ENCODE assay signal across 28 mouse cellular contexts in the genomic region with DNA sequence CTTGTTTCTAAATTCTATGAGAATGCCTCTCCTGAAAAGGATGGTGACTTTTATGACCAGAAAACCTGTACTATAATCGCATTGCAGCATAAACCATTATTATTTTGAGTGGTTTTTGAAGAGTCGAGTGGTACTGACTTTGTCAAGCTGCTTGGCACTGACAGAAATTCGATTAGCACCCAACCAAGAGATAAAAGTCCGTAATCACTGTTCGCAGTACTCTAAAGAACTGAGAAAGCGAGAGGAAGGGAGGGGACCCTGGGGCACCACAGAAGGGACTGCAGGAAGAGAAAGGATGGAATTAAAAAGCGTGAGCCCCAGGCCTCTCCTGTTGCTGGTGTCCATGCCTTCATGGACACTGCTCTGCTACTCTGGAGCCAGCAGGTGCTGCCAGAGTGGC. TPM values are rescaled to one million over a fixed set of nuclear protein-coding genes. Genes with fewer than 3 reads are reported as not detected.
DNase-seq lines count a peak whose midpoint lies in the region; ATAC-seq lines count a peak whose summit lies in the region.
"Had no signal": no experiment of that assay in that cellular context is flagged by ENCODE, and none has a peak within 500 bp of the region (broad histone marks: within the 10 kb centered on the region; RNA-seq: fewer than 3 reads in every experiment).

No protein-coding gene starts in this region.

- WGBS in heart, embryonic 14.5 days: 22% methylated on average over 7 of the region's 7 CpGs
- WGBS in liver, embryonic 15.5 days (ENCODE audit: insufficient replicate concordance): 27% methylated on average over 7 of the region's 7 CpGs
- 90% methylated on average over 7 of the region's 7 CpGs for WGBS in hindbrain, embryonic 14.5 days

- H3K9me3 ChIP-seq in heart, embryonic 14.5 days (ENCODE audit: control insufficient read depth, low read length): no peaks in the 10 kb centered on the region
- H3K9me3 ChIP-seq in liver, embryonic 15.5 days (replicated peaks): no peaks in the 10 kb centered on the region
- H3K9me3 ChIP-seq in hindbrain, embryonic 14.5 days (ENCODE audit: control insufficient read depth, low read length): no peaks in the 10 kb centered on the region
- H3K9me3 ChIP-seq: embryonic facial prominence, embryonic 12.5 days; forebrain, embryonic 12.5 days; kidney, embryonic 15.5 days; limb, embryonic 12.5 days; midbrain, embryonic 10.5 days; neural tube, embryonic 13.5 days had no signal

- intact Hi-C loops in heart, postnatal 25 days (cut with DNase I): no loop called here

- DNase-seq in heart, postnatal 25 days (ENCODE audit: low spot score): no peak
- DNase-seq in MN1 (ENCODE audit: low spot score): peak; percentile 15
- DNase-seq in liver: peak; percentile 13
- no peak for DNase-seq in hindbrain, embryonic 14.5 days (ENCODE audit: low spot score)
- DNase-seq in right cerebral cortex, postnatal 14 days: no peak
- DNase-seq: adrenal gland, postnatal 36 days; cerebellum, adult 11-12 months; cerebellum, postnatal 10 days; gastrocnemius, adult 2 months; kidney, postnatal 36 days; layer of hippocampus, postnatal 36 days; lung, adult 2 months; thymus, postnatal 14 days had no signal

- ATAC-seq in heart, embryonic 14.5 days (ENCODE audit: insufficient number of reproducible peaks, insufficient read depth, low FRiP score, low read depth): no peak
- ATAC-seq in liver, embryonic 15.5 days (ENCODE audit: insufficient read depth): no peak
- ATAC-seq in hindbrain, embryonic 14.5 days (ENCODE audit: low FRiP score): no peak
- no peak for ATAC-seq in inflammation-experienced regulatory T-cells, adult 6 months
- ATAC-seq: hindbrain, embryonic 16.5 days; intestine, embryonic 16.5 days; midbrain, embryonic 16.5 days had no signal

- peak overlapping the region; percentile 29; the same call in 1 of the 2 replicates for H3K4me2 ChIP-seq in heart, embryonic 14.5 days (ENCODE audit: low read length)
- peak overlapping the region; percentile 35; the same call in 1 of the 2 replicates for H3K4me2 ChIP-seq in liver, embryonic 15.5 days
- no peak overlapping the region for H3K4me2 ChIP-seq in hindbrain, embryonic 14.5 days (replicated peaks)
- H3K4me2 ChIP-seq: embryonic facial prominence, embryonic 12.5 days; forebrain, embryonic 12.5 days; kidney, embryonic 15.5 days; limb, embryonic 12.5 days; neural tube, embryonic 13.5 days had no signal

- H3K27ac ChIP-seq in heart, embryonic 14.5 days (replicated peaks in 1 of 2; ENCODE audit: control insufficient read depth in 1 of 2, insufficient read depth in 1 of 2, low read depth in 2 of 2, low read length in 2 of 2): peak overlapping the region; percentile 6 to 50; a peak in 1 of 4 replicates
- H3K27ac ChIP-seq in liver, embryonic 15.5 days (replicated peaks): no peak overlapping the region
- H3K27ac ChIP-seq in hindbrain, embryonic 14.5 days: no peak overlapping the region
- H3K27ac ChIP-seq: embryonic facial prominence, embryonic 12.5 days; forebrain, embryonic 12.5 days; gastrocnemius, adult 2 months; kidney, embryonic 15.5 days; limb, embryonic 12.5 days; midbrain, embryonic 10.5 days; neural tube, embryonic 13.5 days had no signal

- H3K27me3 ChIP-seq in heart, embryonic 14.5 days (ENCODE audit: control insufficient read depth, insufficient read depth, low read length): no peaks in the 10 kb centered on the region
- no peaks in the 10 kb centered on the region for H3K27me3 ChIP-seq in liver, embryonic 15.5 days
- no peaks in the 10 kb centered on the region for H3K27me3 ChIP-seq in hindbrain, embryonic 14.5 days (ENCODE audit: control insufficient read depth, insufficient read depth, low read length)
- H3K27me3 ChIP-seq: embryonic facial prominence, embryonic 12.5 days; forebrain, embryonic 12.5 days; kidney, embryonic 15.5 days; limb, embryonic 12.5 days; neural tube, embryonic 13.5 days had no signal

- H3K36me3 ChIP-seq in heart, embryonic 14.5 days (ENCODE audit: control insufficient read depth, insufficient read depth, low read length): peaks cover 22% of the 10 kb centered on the region
- H3K36me3 ChIP-seq in liver, embryonic 15.5 days (replicated peaks): peaks cover 27% of the 10 kb centered on the region
- H3K36me3 ChIP-seq in hindbrain, embryonic 14.5 days (replicated peaks; ENCODE audit: control insufficient read depth, insufficient read depth): no peaks in the 10 kb centered on the region
- H3K36me3 ChIP-seq: neural tube, embryonic 13.5 days had no signal

- no peak overlapping the region for H3K4me3 ChIP-seq in heart, embryonic 14.5 days (ENCODE audit: control insufficient read depth in 1 of 2, insufficient read depth in 1 of 2, low read depth in 1 of 2, low read length in 2 of 2)
- H3K4me3 ChIP-seq in liver, embryonic 15.5 days (replicated peaks): no peak overlapping the region
- H3K4me3 ChIP-seq in hindbrain, embryonic 14.5 days (replicated peaks; ENCODE audit: low read length): no peak overlapping the region
- H3K4me3 ChIP-seq: embryonic facial prominence, embryonic 12.5 days; erythroblast, embryonic 14.5 days; forebrain, embryonic 12.5 days; gastrocnemius, adult 2 months; kidney, embryonic 15.5 days; limb, embryonic 12.5 days; midbrain, embryonic 10.5 days; myocyte; neural tube, embryonic 13.5 days had no signal

- H3K9ac ChIP-seq in heart, embryonic 14.5 days (ENCODE audit: low read length): no peak overlapping the region
- H3K9ac ChIP-seq in liver, embryonic 15.5 days: no peak overlapping the region
- no peak overlapping the region for H3K9ac ChIP-seq in hindbrain, embryonic 14.5 days
- H3K9ac ChIP-seq: embryonic facial prominence, embryonic 12.5 days; forebrain, embryonic 12.5 days; kidney, embryonic 15.5 days; limb, embryonic 12.5 days; neural tube, embryonic 13.5 days had no signal

- peaks cover 17 to 30% of the 10 kb centered on the region in 2 experiments for H3K4me1 ChIP-seq in heart, embryonic 14.5 days (ENCODE audit: control insufficient read depth in 2 of 2, insufficient read depth in 2 of 2, low read length in 2 of 2)
- H3K4me1 ChIP-seq in liver, embryonic 15.5 days (replicated peaks): peaks cover 38% of the 10 kb centered on the region
- H3K4me1 ChIP-seq in hindbrain, embryonic 14.5 days (replicated peaks; ENCODE audit: control insufficient read depth, insufficient read depth, low read length): no peaks in the 10 kb centered on the region; the same call in 1 of the 2 replicates

RNA-seq across cellular contexts. Expression of a gene that starts 2.0 kb away (rescaled TPM):
- 0.89 and 0.98 TPM in 2 replicates for polyA plus RNA-seq in heart, embryonic 14.5 days (2014; fragmentation: Nextera tagmentation; extraction: Ambion mirVana)
- total RNA-seq in heart, postnatal 25 days (2021): 1 to 10 TPM; 6.3 to 6.5 TPM
- polyA plus RNA-seq in liver, embryonic 15.5 days (2015; fragmentation: Nextera tagmentation; extraction: Ambion mirVana): 0.25 and 0.26 TPM in 2 replicates
- polyA plus RNA-seq in hindbrain, embryonic 14.5 days (2014; fragmentation: Nextera tagmentation; extraction: Ambion mirVana): 0.21 and 0.31 TPM in 2 replicates
- not detected for polyA plus RNA-seq in inflammation-experienced regulatory T-cells, adult 6 months (2017; shearing (Covaris generic))
- total RNA-seq: hematopoietic stem cell, adult 5-6 weeks had no signal
- polyA plus RNA-seq: erythroblast, embryonic 14.5 days had no signal

RNA-seq across cellular contexts. Expression of a gene that starts 9.0 kb away (rescaled TPM):
- 11.1 and 11.3 TPM in 2 replicates for polyA plus RNA-seq in heart, embryonic 14.5 days (2014; fragmentation: Nextera tagmentation; extraction: Ambion mirVana)
- 1 to 10 TPM; 6.5 to 8.6 TPM for total RNA-seq in heart, postnatal 25 days (2021)
- 2.7 and 2.9 TPM in 2 replicates for polyA plus RNA-seq in liver, embryonic 15.5 days (2015; fragmentation: Nextera tagmentation; extraction: Ambion mirVana)
- 24.8 and 27.3 TPM in 2 replicates for polyA plus RNA-seq in hindbrain, embryonic 14.5 days (2014; fragmentation: Nextera tagmentation; extraction: Ambion mirVana)
- 10 to 100 TPM; 22.6 to 27.9 (median 25.0) TPM for polyA plus RNA-seq in inflammation-experienced regulatory T-cells, adult 6 months (2017; shearing (Covaris generic))

RNA-seq across cellular contexts. Expression of a gene that starts 31.9 kb away (rescaled TPM):
- 18.1 and 18.8 TPM in 2 replicates for polyA plus RNA-seq in heart, embryonic 14.5 days (2014; fragmentation: Nextera tagmentation; extraction: Ambion mirVana)
- 1 to 10 TPM; 3.4 to 3.6 TPM for total RNA-seq in heart, postnatal 25 days (2021)
- polyA plus RNA-seq in liver, embryonic 15.5 days (2015; fragmentation: Nextera tagmentation; extraction: Ambion mirVana): 8.6 and 8.9 TPM in 2 replicates
- 3.1 and 3.6 TPM in 2 replicates for polyA plus RNA-seq in hindbrain, embryonic 14.5 days (2014; fragmentation: Nextera tagmentation; extraction: Ambion mirVana)
- polyA plus RNA-seq in inflammation-experienced regulatory T-cells, adult 6 months (2017; shearing (Covaris generic)): 1 to 10 TPM in 2 of 3 experiments, under 1 TPM in 1; 0.62 to 9.3 (median 1.6) TPM

Comparison
In these comparisons a context has a peak if more than half of its experiments do, and no peak if none do; other contexts are left out.
1. H3K27ac ChIP-seq: peak in heart, embryonic 14.5 days (2 of 2); none in liver, embryonic 15.5 days (single experiment) and hindbrain, embryonic 14.5 days (single experiment).
2. DNase-seq: peak in MN1 (single experiment) and liver (single experiment); none in heart, postnatal 25 days (single experiment), hindbrain, embryonic 14.5 days (single experiment) and right cerebral cortex, postnatal 14 days (single experiment).